Mouse (Mus musculus): ENCODE results near the gene Ptpn6.

- no peak for TF ChIP-seq CTCF (conservative IDR thresholded peaks at IDR 0.05; ENCODE audit: insufficient read depth, insufficient read length, low read depth, low read length)
- TF ChIP-seq POLR2A (IDR thresholded peaks at IDR 0.05; ENCODE audit: low read depth, low read length): no peak
These were observed 32.0 kb upstream of the Ptpn6 start for GRCm38 (mm10) chr6:124770511-124770910.

Measured in kidney, adult 2 months (tissue).